ENCODE assay signal across 12 mouse cellular contexts in the genomic region with DNA sequence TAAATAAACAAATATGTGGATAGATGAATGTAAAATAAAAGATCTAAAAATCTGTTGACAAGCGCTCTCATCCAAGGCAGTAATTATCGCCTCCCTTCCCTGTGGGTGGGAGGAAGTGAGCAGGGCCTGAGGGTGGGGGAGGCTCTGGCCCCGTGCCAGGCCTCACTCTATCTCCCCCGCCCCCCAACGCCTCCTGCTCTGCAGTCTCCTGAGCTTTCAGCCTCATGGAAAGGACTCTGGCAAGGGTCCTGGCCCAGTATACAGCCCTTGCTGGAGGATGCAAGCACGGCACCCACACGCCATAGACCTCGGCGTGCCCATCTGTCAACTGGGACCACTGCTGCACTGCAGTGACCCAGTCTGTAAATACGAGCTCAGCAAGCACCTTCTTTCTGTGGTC.
A peak's percentile ranks its signal among the peaks of the same experiment; 100 is the strongest.
DNase-seq lines count a peak whose midpoint lies in the region; ATAC-seq and TF ChIP-seq lines count a peak whose summit lies in the region.
"Had no signal": no experiment of that assay in that cellular context is flagged by ENCODE, and none has a peak within 500 bp of the region (broad histone marks: within the 10 kb centered on the region; RNA-seq: fewer than 3 reads in every experiment).

No protein-coding gene starts in this region.

- H3K4me3 ChIP-seq in left cerebral cortex, adult 2 months = no peak overlapping the region
- H3K4me3 ChIP-seq in forebrain, embryonic 16.5 days (replicated peaks; ENCODE audit: low read length) = no peak overlapping the region
- H3K4me3 ChIP-seq in layer of hippocampus, adult 2 months = no peak overlapping the region
- H3K4me3 ChIP-seq in kidney, embryonic 16.5 days (ENCODE audit: low read length) = no peak overlapping the region
- H3K4me3 ChIP-seq: limb, embryonic 10.5 days; megakaryocyte, embryonic 14.5 days had no signal

- no peaks in the 10 kb centered on the region for H3K36me3 ChIP-seq in forebrain, embryonic 16.5 days (ENCODE audit: control insufficient read depth, insufficient read depth)
- no peaks in the 10 kb centered on the region for H3K36me3 ChIP-seq in kidney, embryonic 16.5 days (ENCODE audit: insufficient read depth, low read length)
- H3K36me3 ChIP-seq: limb, embryonic 10.5 days had no signal

- no peak overlapping the region for H3K9ac ChIP-seq in forebrain, embryonic 16.5 days (replicated peaks; ENCODE audit: low read depth, low read length)
- H3K9ac ChIP-seq in kidney, embryonic 16.5 days (replicated peaks; ENCODE audit: low read length) = no peak overlapping the region

- TF ChIP-seq CTCF in left cerebral cortex, adult 2 months (IDR thresholded peaks at IDR 0.05) = no peak
- no peak for TF ChIP-seq CTCF in layer of hippocampus, adult 2 months (conservative IDR thresholded peaks at IDR 0.05)

- no peak overlapping the region for H3K27ac ChIP-seq in left cerebral cortex, adult 2 months
- 0 out of 2 replicates have a peak overlapping the region, but pooled peaks have one; percentile 53 for H3K27ac ChIP-seq in forebrain, embryonic 16.5 days (ENCODE audit: low read length)
- peak overlapping the region; percentile 33; the same call in 1 of the 2 replicates for H3K27ac ChIP-seq in layer of hippocampus, adult 2 months
- H3K27ac ChIP-seq in kidney, embryonic 16.5 days (ENCODE audit: low read length) = no peak overlapping the region
- H3K27ac ChIP-seq: hindbrain, postnatal 0 days; limb, embryonic 10.5 days had no signal

- H3K4me1 ChIP-seq in forebrain, embryonic 16.5 days (replicated peaks; ENCODE audit: control insufficient read depth, insufficient read depth, low read length) = peaks cover 21% of the 10 kb centered on the region
- H3K4me1 ChIP-seq in kidney, embryonic 16.5 days (ENCODE audit: insufficient read depth, low read length) = no peaks in the 10 kb centered on the region
- H3K4me1 ChIP-seq: megakaryocyte, embryonic 14.5 days had no signal

- peak; percentile 66 for ATAC-seq in forebrain, embryonic 16.5 days
- ATAC-seq in kidney, embryonic 16.5 days (ENCODE audit: low FRiP score, low TSS enrichment) = no peak
- ATAC-seq: hindbrain, postnatal 0 days had no signal

- DNase-seq in left cerebral cortex, adult 2 months (ENCODE audit: extremely low spot score in 1 of 2, low spot score in 2 of 2) = peak; percentile 43 to 56
- no peak for DNase-seq in left cerebral cortex, adult 11 months (ENCODE audit: low spot score)
- DNase-seq in layer of hippocampus, adult 2 months (ENCODE audit: low spot score in 2 of 2) = peak; percentile 40 to 47
- DNase-seq in right cerebral cortex, postnatal 14 days = peak; percentile 60
- DNase-seq in kidney, postnatal 14 days = no peak
- DNase-seq: thymus, postnatal 25 days had no signal

- H3K9me3 ChIP-seq in forebrain, embryonic 16.5 days (ENCODE audit: control insufficient read depth, low read length) = no peaks in the 10 kb centered on the region
- H3K9me3 ChIP-seq in kidney, embryonic 16.5 days (ENCODE audit: low read length) = no peaks in the 10 kb centered on the region
- H3K9me3 ChIP-seq: limb, embryonic 10.5 days; megakaryocyte, embryonic 14.5 days had no signal

- H3K27me3 ChIP-seq in forebrain, embryonic 16.5 days (replicated peaks; ENCODE audit: control insufficient read depth, insufficient read depth, low read length) = no peaks in the 10 kb centered on the region
- H3K27me3 ChIP-seq in kidney, embryonic 16.5 days (ENCODE audit: insufficient read depth, low read length) = no peaks in the 10 kb centered on the region
- H3K27me3 ChIP-seq: CH12.LX had no signal

- H3K4me2 ChIP-seq in forebrain, embryonic 16.5 days (ENCODE audit: low read length) = no peak overlapping the region
- H3K4me2 ChIP-seq in kidney, embryonic 16.5 days (replicated peaks; ENCODE audit: low read depth, low read length) = no peak overlapping the region

- intact Hi-C loops in left cerebral cortex, adult 2 months (cut with DNase I) = loop anchor here (5.0 kb wide), 1 partner anchor 99 kb away; no protein-coding TSS in a partner anchor

- WGBS in forebrain, embryonic 16.5 days = 49% methylated on average over 10 of the region's 10 CpGs
- 51% methylated on average over 10 of the region's 10 CpGs for WGBS in kidney, embryonic 16.5 days

Comparison
In these comparisons a context has a peak if more than half of its experiments do, and no peak if none do; other contexts are left out.
1. DNase-seq: peak in left cerebral cortex, adult 2 months (2 of 2), layer of hippocampus, adult 2 months (2 of 2) and right cerebral cortex, postnatal 14 days (single experiment); none in left cerebral cortex, adult 11 months (single experiment) and kidney, postnatal 14 days (single experiment).
2. H3K27ac ChIP-seq: peak in forebrain, embryonic 16.5 days (single experiment) and layer of hippocampus, adult 2 months (single experiment); none in left cerebral cortex, adult 2 months (single experiment) and kidney, embryonic 16.5 days (single experiment).